Mouse (Mus musculus) olfactory bulb, adult 2 months (tissue): ENCODE results near the gene Gm17662.

Source experiments
- CTCF ChIP-seq: fragments of 200-500 bp; IDR thresholded peaks from 2 replicates; pipeline ENCODE4 v1.5.1; 2012; ENCODE audit warnings: low read depth, mild to moderate bottlenecking, low read length, moderate library complexity; ENCODE audit not compliant: insufficient read depth
- POLR2A ChIP-seq: fragments of 200-500 bp; IDR thresholded peaks from 2 replicates; pipeline ENCODE4 v1.6.1; 2012; ENCODE audit warnings: mild to moderate bottlenecking, low read depth, low read length, moderate library complexity; ENCODE audit not compliant: insufficient read depth

DNA sequence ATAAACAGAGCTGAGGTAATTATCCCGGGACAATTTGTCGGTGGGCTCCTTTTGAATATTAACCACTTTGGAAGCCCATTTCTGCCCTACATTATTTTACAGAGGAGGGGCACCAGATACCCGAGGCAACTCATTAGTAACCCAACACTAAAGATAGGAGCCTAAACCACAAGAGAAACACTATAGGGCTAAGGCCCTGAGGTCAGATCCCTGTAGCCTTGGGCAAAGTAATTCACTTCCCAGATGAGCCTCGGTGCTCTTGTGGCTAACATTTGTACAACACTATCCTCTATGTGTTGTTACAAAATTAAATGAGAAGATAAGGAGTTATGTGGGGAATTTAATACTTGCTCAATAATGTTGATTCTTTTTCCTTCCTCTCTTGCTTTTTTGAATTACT lies 13.6 kb upstream of the Gm17662 start:
- TF ChIP-seq CTCF: no peak
- no peak for TF ChIP-seq POLR2A
